Mouse (Mus musculus): ENCODE measurements around the gene Il25. TPM values are rescaled to one million over a fixed set of nuclear protein-coding genes. Genes with fewer than 3 reads are reported as not detected.

Gene Il25
- total RNA-seq, 2 experiments from 2014 or later = not detected

DNA sequence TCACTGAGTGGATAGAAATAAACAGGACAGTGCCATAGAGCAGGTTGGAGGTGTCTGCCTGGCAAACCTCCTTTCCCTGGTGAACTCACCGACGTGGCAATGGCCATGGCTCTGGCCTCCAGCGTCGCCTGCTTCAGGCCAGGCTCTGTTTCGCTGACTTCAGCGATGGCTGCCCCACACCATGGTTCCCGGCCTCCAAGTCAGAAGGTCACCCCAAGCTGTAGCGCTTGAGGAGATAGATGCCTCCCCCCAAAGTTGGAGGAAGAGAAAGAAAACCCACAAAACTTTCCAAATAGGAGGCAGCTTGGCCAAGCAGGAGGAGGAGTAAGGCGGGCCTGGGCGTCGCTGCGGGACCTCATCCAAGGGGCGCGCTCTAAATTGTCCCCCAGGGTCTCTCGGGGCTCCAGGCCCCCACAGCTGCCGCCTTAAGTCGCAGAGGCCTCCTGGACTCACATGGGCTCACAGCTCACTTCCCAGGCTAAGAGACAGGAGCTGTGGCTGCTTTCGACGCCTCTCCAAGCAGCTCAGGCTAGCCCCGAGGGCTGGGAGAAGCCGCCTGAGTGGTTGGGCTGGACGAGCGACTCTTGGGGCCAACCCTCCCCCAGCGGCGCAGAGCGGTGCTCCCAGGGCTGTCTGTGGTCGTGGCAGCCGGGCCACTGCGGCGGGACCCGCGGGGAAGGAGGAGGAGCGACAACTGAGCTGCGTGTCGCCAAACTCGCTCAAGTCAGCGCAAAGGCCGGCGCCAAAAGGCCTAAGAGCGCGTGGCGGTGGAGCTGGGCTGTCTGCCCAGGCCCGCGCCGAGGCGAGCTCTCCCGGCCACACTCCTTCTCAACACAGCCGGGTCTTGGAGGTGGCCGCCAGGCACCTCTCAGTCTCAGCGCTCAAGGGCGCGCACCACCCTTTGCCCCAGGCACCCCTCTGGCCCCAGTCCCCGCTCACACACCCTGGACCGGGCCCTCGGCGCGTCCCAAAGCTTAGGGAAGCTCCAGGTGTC lies 6.8 kb upstream of the Il25 start, which contains the start of gene Efs:
Efs (minus strand) TSS at position 778 of the 994 bp plus-strand sequence.
- ATAC-seq (replicated peaks; ENCODE audit: poor library complexity, severe bottlenecking) = peak; percentile 50

GRCm38 (mm10) chr14:54926401-54927158 lies 5.9 kb upstream of the Il25 start:
- ATAC-seq (replicated peaks; ENCODE audit: poor library complexity, severe bottlenecking) = peak; percentile 13; the same call in 1 of the 2 replicates

- ATAC-seq (replicated peaks; ENCODE audit: poor library complexity, severe bottlenecking) = no peak
These were observed 5.2 kb upstream of the Il25 start for GRCm38 (mm10) chr14:54927296-54927695.

DNA sequence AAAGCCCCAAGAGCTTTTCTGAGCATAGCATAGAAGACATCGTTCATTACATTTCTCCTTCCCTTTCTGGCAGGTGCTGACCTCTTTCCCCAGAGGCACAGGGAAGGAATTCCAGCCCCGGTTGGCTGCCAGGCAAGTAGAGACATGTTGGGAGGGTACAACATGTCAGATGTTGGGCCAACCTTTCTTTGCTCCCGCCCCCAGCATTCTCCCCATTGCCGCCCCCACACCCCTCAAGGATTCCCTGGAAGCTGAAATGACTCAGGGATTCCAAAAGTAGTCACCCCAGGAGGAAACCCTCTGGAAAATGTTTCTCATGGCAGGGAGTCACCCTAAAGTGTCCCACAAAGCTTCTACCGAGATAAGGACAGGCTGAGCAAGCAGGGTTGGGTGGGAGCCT lies 2.7 kb upstream of the Il25 start:
- ATAC-seq (replicated peaks; ENCODE audit: poor library complexity, severe bottlenecking) = no peak

DNA sequence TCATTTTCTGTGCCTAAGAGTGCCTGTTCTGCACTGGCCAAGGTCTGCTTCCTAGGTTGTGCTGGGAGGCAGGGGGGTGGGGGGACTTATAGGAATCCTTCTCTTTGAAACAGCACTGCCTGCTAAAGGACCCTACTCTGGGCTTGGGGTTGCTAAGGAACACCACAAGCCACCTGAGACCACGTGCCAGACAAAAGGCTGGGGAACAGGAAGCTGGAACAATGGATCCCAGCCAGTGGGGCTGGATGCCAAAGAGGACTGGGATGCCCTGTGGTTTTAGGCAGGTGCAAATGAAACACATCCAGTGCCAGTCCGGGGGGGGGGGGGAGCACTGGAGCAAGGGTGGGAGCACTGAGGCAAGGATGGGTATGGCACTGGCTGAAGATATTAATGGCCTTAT lies 2.1 kb upstream of the Il25 start:
- no peak for ATAC-seq (replicated peaks; ENCODE audit: poor library complexity, severe bottlenecking)

DNA sequence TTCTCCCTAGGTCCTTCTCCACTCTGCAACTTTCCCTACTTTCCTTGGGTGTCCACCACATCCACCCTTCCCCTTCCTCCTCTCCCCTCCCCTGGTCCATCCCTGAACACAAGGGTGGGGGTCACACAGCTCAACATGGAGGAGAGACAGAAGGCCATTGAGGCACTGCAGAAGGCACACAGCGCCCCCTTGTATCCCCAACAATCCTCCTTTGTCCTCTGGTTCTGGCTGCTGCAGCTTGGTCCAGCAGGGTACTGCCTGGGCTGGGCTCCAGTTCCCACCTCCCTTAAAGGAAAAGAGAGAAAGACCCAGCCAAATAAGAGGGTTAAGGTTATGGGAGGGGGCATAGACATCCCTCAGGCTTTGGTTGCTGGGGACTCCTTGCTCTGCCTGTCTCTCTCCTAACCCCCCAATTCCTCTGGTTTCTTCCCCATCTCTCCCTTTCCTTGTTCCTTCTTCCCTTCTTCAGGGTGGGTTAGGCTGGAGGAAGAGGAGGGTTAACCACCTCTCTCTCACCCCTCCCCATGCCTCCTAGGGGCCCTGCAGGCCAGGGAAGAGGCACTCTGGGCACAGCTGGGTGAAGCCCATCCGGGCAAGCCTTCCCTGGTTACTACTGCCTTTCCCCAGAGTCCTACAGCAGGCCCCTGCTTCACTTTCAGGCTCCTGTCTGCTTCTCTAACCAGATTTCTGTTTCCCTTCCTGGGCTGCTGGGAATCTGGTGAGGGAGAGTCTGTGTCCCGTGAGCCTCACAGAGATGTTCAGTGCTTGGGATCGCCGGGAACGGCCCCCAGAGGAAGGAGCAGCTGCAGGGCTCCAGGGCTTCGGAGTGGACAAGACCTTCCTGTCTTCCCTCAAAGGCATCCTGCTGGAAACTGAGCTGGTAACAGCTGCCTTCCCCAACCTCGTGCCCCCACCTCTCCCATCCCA lies 3.7 kb downstream of the Il25 start, which contains the start of gene Cmtm5:
Cmtm5 (plus strand) TSS at position 358 of the 927 bp plus-strand sequence.
- ATAC-seq (replicated peaks; ENCODE audit: poor library complexity, severe bottlenecking) = no peak

- peak; percentile 74 for ATAC-seq (replicated peaks; ENCODE audit: poor library complexity, severe bottlenecking)
These were observed 4.3 kb downstream of the Il25 start for GRCm38 (mm10) chr14:54936831-54937160.

GRCm38 (mm10) chr14:54937361-54938182 lies 5.1 kb downstream of the Il25 start:
- ATAC-seq (replicated peaks; ENCODE audit: poor library complexity, severe bottlenecking) = no peak

GRCm38 (mm10) chr14:54938431-54939219 lies 6.1 kb downstream of the Il25 start:
- ATAC-seq (replicated peaks; ENCODE audit: poor library complexity, severe bottlenecking) = no peak

DNA sequence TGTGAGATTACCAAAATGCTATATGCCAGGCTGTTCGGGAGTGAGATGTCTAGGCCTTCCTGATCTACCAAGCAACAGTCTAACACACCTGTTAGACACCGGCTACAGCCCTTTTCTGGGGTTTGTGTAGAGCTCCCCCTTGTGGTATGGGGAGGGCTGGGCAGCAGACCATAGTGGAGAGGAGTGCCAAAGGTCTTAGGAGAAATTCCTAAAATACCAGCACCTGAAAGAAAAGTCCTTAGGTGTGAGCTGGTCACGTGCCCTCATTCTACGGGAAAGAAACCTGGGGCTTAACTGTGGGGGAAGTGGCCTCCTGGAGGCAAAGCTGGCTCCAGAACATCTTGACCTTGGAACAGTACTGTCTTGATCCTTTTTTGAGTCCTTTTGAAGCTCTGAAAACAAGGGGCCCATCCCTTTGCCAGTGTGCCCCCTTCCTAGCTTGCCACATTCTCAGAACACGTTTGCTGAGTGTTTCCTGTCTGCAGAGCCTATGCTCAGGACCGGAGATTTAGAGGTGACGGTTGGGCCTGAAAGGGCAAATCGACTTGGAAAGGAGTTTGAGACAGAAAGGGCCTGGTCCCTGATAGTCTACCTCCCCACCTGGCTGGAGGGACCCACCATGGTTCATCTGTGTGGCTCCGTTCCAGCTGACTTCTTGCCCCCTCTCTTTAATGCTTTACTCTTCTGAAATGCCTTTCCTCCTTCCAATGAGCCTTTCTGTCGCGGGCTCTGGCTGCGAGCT lies 7.1 kb downstream of the Il25 start:
- ATAC-seq (replicated peaks; ENCODE audit: poor library complexity, severe bottlenecking) = peak; percentile 53; the same call in 1 of the 2 replicates

- ATAC-seq (replicated peaks; ENCODE audit: poor library complexity, severe bottlenecking) = no peak
These were observed 7.7 kb downstream of the Il25 start for GRCm38 (mm10) chr14:54940176-54940530.

- ATAC-seq (replicated peaks; ENCODE audit: poor library complexity, severe bottlenecking) = no peak
These were observed 8.8 kb downstream of the Il25 start for GRCm38 (mm10) chr14:54941024-54941978.

DNA sequence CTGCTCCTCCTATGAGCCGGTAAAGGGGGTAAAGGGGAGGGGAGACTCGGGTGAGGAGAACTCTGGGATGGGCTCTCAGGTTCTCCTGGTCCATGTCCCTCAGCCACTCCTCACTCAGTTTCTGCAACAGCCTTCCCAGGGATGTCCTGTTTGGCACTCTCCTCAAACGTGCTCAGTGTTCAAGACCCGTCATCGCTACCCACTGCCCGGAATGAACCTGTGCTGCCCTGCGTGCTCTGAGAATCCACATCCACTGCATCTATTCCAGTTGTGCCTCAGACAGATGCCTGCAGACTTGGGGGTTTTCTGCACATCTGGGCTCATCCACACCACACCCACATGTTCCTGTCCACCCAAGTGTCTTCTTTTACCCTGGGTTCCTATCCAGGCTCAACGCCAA lies 10.0 kb downstream of the Il25 start:
- no peak for ATAC-seq (replicated peaks; ENCODE audit: poor library complexity, severe bottlenecking)

- ATAC-seq (replicated peaks; ENCODE audit: poor library complexity, severe bottlenecking) = no peak
These were observed 11.5 kb downstream of the Il25 start for GRCm38 (mm10) chr14:54943971-54944370.

- ATAC-seq (replicated peaks; ENCODE audit: poor library complexity, severe bottlenecking) = no peak
These were observed 12.4 kb downstream of the Il25 start for GRCm38 (mm10) chr14:54944939-54945338.

- no peak for ATAC-seq (replicated peaks; ENCODE audit: poor library complexity, severe bottlenecking)
These were observed 13.6 kb downstream of the Il25 start for GRCm38 (mm10) chr14:54945975-54946704.
